Mouse (Mus musculus) erythroblast, embryonic 14.5 days (primary cell): ENCODE results near the gene Olfr739.

Experiments used
- GATA1 ChIP-seq: IDR thresholded peaks from 2 replicates; pipeline ENCODE4 v1.6.1; 2012; ENCODE audit warnings: low read length, inconsistent platforms, mixed read lengths
- TAL1 ChIP-seq: IDR thresholded peaks from 3 replicates; pipeline ENCODE4 v1.6.1; 2012; ENCODE audit warnings: low read length, inconsistent platforms, mixed read lengths

DNA sequence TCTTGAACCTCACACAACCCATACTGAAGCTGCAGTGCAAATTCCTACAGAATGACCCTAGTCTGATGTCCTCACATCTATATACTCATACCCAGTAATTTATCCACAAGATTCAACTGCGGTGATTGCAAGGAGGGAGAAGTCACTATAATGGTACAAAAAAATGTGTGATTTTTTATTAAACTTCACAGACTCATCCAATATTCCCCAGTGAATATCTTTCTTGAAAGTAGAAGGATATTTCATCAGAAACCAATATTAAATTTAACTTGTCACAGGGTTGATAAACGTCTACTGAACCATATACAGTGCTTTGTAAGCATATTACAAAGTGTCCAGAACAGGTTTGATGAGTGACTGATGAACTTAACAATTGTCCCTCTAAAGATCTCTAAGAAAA is 54.0 kb downstream of the Olfr739 start, which contains the start of gene Olfr741:
- TF ChIP-seq TAL1 (no peak), GATA1 (no peak)
